Mouse (Mus musculus) gastrocnemius, postnatal 25 days (tissue): ENCODE data around the gene Gfi1. TPM values are rescaled to one million over a fixed set of nuclear protein-coding genes. Genes with fewer than 3 reads are reported as not detected.

Source experiments
- total RNA-seq, 2 experiments: library from RNA; stranded (reverse); gene quantifications; 1 replicate in 1 of 2; 2 replicates in 1 of 2; pipeline ENCODE4 v1.2.3; 2021

Gene Gfi1
- total RNA-seq, 2 experiments from 2014 or later: 0.29 TPM; not detected in 1

Other genes starting within 250 kb of the Gfi1 start
- gene Gm42669, start 218.4 kb downstream of the Gfi1 start, total RNA-seq: not detected
- gene 1700028K03Rik, start 191.3 kb downstream of the Gfi1 start, total RNA-seq: not detected
- gene Rpap2, start 128.7 kb downstream of the Gfi1 start, total RNA-seq: 10 to 100 TPM; 10.3 to 11.3 TPM
- 1 to 10 TPM; 5.3 to 5.8 TPM for gene Glmn, start 128.1 kb downstream of the Gfi1 start, total RNA-seq
- gene Ube2d2b, start 104.1 kb upstream of the Gfi1 start, total RNA-seq: not detected
- 10 to 100 TPM; 13.2 to 13.6 TPM for gene Evi5, start 149.1 kb upstream of the Gfi1 start, total RNA-seq
- 10 to 100 TPM; 29.8 to 35.7 TPM for gene Rpl5, start 174.5 kb upstream of the Gfi1 start, total RNA-seq